Mouse (Mus musculus) intestine, embryonic 15.5 days (tissue): ENCODE results near the gene Scml4. TPM values are rescaled to one million over a fixed set of nuclear protein-coding genes. Genes with fewer than 3 reads are reported as not detected.
A peak's percentile ranks its signal among the peaks of the same experiment; 100 is the strongest.

Experiments used
- ATAC-seq: fragments of 200-750 bp; cut with Nextera tagmentation; 2 replicates; pipeline ENCODE4 v1.8.0; 2017; ENCODE audit warnings: moderate TSS enrichment, moderate library complexity
- H3K27ac ChIP-seq: fragments of 300-500 bp; sonication (generic); 2 replicates; pipeline ENCODE4 v1.5.1; 2015; ENCODE audit warnings: mild to moderate bottlenecking, inconsistent platforms
- H3K27me3 ChIP-seq: fragments of 300-500 bp; sonication (generic); replicated peaks from 2 replicates; pipeline ENCODE4 v1.6.1; 2015; ENCODE audit warnings: inconsistent platforms
- H3K36me3 ChIP-seq: fragments of 300-500 bp; sonication (generic); 2 replicates; pipeline ENCODE4 v1.6.1; 2015; ENCODE audit warnings: inconsistent platforms
- H3K4me1 ChIP-seq: fragments of 300-500 bp; sonication (generic); replicated peaks from 2 replicates; pipeline ENCODE4 v1.6.1; 2015; ENCODE audit warnings: inconsistent platforms
- H3K4me2 ChIP-seq: fragments of 300-500 bp; sonication (generic); replicated peaks from 2 replicates; pipeline ENCODE4 v1.6.1; 2015; ENCODE audit warnings: mild to moderate bottlenecking, inconsistent platforms
- H3K4me3 ChIP-seq: fragments of 300-500 bp; sonication (generic); replicated peaks from 2 replicates; pipeline ENCODE4 v1.5.1; 2015; ENCODE audit warnings: inconsistent platforms
- H3K9ac ChIP-seq: fragments of 300-500 bp; sonication (generic); 2 replicates; pipeline ENCODE4 v1.6.1; 2015; ENCODE audit warnings: inconsistent platforms
- H3K9me3 ChIP-seq: fragments of 300-500 bp; sonication (generic); 2 replicates; pipeline ENCODE4 v1.6.1; 2016; ENCODE audit warnings: inconsistent platforms
- WGBS: fragments of 180-500 bp; shearing (Covaris S2); methylation state at CpG from one replicate; pipeline ENCODE4 v1.1.7; 2015; 5-methylcytosine and 5-hydroxymethylcytosine counted together
- polyA plus RNA-seq: library from polyadenylated mRNA; unstranded; fragments of >200 nt; fragmentation: Nextera tagmentation; extraction: Ambion mirVana; gene quantifications from 2 replicates; pipeline ENCODE4 v1.2.1, GENCODE M21; 2015

Gene Scml4
- polyA plus RNA-seq, 1 experiment from 2014 or later: 29.3 TPM

- H3K4me3 ChIP-seq: peak overlapping the region; percentile 42
- H3K36me3 ChIP-seq: no peaks in the 10 kb centered on the region
- H3K9me3 ChIP-seq: no peaks in the 10 kb centered on the region
- no peak for ATAC-seq
- no peaks in the 10 kb centered on the region for H3K27me3 ChIP-seq
- peak overlapping the region; percentile 92 for H3K27ac ChIP-seq
- H3K4me1 ChIP-seq: 0 out of 2 replicates have a peak, but pooled peaks cover 5% of the 10 kb centered on the region
- 48% methylated on average over 4 of the region's 4 CpGs for WGBS
- peak overlapping the region; percentile 55 for H3K4me2 ChIP-seq
- peak overlapping the region; percentile 50 for H3K9ac ChIP-seq
Measured at GRCm38 (mm10) chr10:42941278-42941677, 81.1 kb downstream of the Scml4 start.

- WGBS: 22% methylated on average over 14 of the region's 14 CpGs
- Histone ChIP-seq H3K4me2 (peak overlapping the region; percentile 55), H3K4me1 (0 out of 2 replicates have a peak, but pooled peaks cover 5% of the 10 kb centered on the region), H3K4me3 (peak overlapping the region; percentile 42), H3K27ac (peak overlapping the region; percentile 92), H3K27me3 (no peaks in the 10 kb centered on the region), H3K9me3 (no peaks in the 10 kb centered on the region), H3K9ac (peak overlapping the region; percentile 50), H3K36me3 (no peaks in the 10 kb centered on the region)
- peak; percentile 74 for ATAC-seq
Measured at GRCm38 (mm10) chr10:42941697-42942221, 81.6 kb downstream of the Scml4 start.

- peak overlapping the region; percentile 55; the same call in 1 of the 2 replicates for H3K4me2 ChIP-seq
- H3K27me3 ChIP-seq: no peaks in the 10 kb centered on the region
- WGBS: 91% methylated on average over 3 of the region's 3 CpGs
- peak overlapping the region; percentile 42; the same call in 1 of the 2 replicates for H3K4me3 ChIP-seq
- ATAC-seq: no peak
- H3K9ac ChIP-seq: no peak overlapping the region
- 0 out of 2 replicates have a peak, but pooled peaks cover 5% of the 10 kb centered on the region for H3K4me1 ChIP-seq
- H3K27ac ChIP-seq: 0 out of 2 replicates have a peak overlapping the region, but pooled peaks have one; percentile 92
- H3K9me3 ChIP-seq: no peaks in the 10 kb centered on the region
- no peaks in the 10 kb centered on the region; the same call in 1 of the 2 replicates for H3K36me3 ChIP-seq
Measured at GRCm38 (mm10) chr10:42942300-42942699, 82.1 kb downstream of the Scml4 start.

GRCm38 (mm10) chr10:42945316-42945715, 85.1 kb downstream of the Scml4 start:
- Histone ChIP-seq H3K36me3 (no peaks in the 10 kb centered on the region; the same call in 1 of the 2 replicates), H3K4me1 (peaks cover 6% of the 10 kb centered on the region), H3K9me3 (no peaks in the 10 kb centered on the region), H3K4me2 (no peak overlapping the region), H3K4me3 (no peak overlapping the region), H3K27me3 (no peaks in the 10 kb centered on the region), H3K27ac (no peak overlapping the region), H3K9ac (no peak overlapping the region)
- no peak for ATAC-seq
- 58% methylated on average over 4 of the region's 4 CpGs for WGBS

DNA sequence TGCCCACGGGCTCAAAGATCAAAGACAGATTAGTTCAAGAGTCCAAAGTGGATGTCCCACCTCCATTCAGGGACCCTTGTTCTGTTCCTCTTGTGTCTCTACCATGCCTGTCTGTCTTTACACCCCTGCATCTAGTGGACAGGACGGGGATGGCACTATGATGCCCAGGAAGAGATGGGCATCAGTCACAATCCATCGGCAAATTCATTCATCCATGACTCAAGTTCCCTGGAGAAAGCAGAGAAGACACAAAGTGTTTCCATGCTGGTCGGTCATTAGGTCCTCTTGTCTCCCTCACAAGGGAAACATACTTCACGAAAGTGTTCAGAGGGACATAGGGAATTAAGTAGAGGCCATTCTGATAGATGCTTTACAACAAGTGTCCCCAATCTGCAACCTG, 87.2 kb downstream of the Scml4 start:
- 92% methylated on average over 5 of the region's 5 CpGs for WGBS
- no peak for ATAC-seq
- no peak overlapping the region for H3K9ac ChIP-seq

DNA sequence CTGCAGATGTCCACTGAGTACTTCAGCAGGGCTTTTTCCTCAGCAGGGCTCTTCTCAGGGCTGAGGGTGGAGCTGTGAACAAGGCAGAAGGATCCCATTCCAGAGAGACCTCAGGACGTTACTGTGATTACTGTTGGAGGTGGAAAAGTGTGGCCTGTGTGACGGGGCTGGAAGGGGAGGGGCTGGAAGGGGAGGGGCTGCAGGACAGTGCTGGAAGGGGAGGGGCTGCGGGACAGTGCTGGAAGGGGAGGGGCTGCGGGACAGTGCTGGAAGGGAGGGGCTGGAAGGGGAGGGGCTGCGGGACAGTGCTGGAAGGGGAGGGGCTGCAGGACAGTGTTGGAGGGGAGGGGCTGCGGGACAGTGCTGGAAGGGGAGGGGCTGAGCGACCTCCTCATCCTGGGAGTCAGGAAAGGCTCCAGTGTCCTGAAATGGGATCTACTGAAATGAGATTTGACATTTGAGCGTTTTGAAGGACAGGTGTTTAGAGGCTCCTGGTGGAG, 90.1 kb downstream of the Scml4 start:
- Histone ChIP-seq H3K9ac (no peak overlapping the region), H3K27ac (peak overlapping the region; percentile 39; the same call in 1 of the 2 replicates), H3K4me3 (no peak overlapping the region), H3K4me2 (peak overlapping the region; percentile 46), H3K27me3 (no peaks in the 10 kb centered on the region), H3K4me1 (peaks cover 6% of the 10 kb centered on the region), H3K9me3 (no peaks in the 10 kb centered on the region), H3K36me3 (no peaks in the 10 kb centered on the region; the same call in 1 of the 2 replicates)
- peak; percentile 75 for ATAC-seq
- WGBS: 2% methylated on average over 5 of the region's 8 CpGs

More for the DNA sequence above, 87.2 kb downstream of the Scml4 start:
- Histone ChIP-seq H3K4me3 (no peak overlapping the region), H3K4me2 (no peak overlapping the region), H3K27me3 (no peaks in the 10 kb centered on the region), H3K9me3 (no peaks in the 10 kb centered on the region), H3K4me1 (peaks cover 6% of the 10 kb centered on the region), H3K27ac (no peak overlapping the region), H3K36me3 (no peaks in the 10 kb centered on the region; the same call in 1 of the 2 replicates)

DNA sequence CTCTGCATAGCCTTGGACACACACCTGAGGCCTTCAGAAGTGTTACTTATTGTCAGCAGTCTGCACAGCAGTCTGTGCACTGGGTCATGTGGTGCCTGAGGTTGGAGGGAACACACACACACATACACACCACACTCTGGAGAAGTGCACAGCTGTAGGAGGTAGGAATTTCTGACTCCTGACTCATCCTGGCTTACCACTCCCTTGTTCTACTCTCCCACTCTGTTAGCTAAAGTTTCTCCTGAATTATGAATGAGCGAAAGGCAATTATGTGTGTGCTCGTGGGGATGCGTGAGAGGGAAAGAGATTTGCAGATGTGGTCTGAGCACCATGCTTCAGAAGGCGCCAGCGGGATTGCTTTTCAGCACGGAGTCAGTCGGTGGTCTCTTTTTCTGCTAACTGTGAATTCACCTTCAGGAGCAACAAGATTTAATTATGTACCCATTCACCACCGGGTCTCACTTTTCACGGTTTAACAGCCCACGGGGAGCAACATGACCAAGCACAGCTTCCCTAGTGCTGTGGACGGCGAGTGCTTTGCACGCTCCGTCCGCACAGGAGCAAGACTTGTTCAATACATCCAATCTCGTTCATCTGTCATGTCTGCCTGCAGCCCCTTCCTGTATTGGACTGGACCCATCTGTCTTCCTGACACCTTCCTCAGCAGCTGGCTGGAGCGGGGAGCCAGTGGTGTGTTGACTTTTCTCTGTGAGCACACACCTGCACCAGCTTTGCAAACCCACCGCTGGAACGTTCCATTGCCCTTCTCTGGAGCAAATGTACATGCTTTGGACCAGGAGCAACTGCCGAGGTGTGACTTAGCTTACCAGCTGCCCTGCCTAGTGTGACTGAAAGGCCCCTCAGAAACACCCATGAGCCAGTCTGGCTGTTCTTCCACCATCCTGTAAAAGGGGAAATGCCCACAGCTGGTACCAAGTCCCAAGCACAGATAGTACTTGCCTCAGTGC, 91.2 kb downstream of the Scml4 start:
- H3K9ac ChIP-seq: no peak overlapping the region
- no peaks in the 10 kb centered on the region; the same call in 1 of the 2 replicates for H3K36me3 ChIP-seq
- WGBS: 61% methylated on average over 20 of the region's 20 CpGs
- H3K9me3 ChIP-seq: no peaks in the 10 kb centered on the region
- H3K27me3 ChIP-seq: no peaks in the 10 kb centered on the region
- peak; percentile 21; the same call in 1 of the 2 replicates for ATAC-seq
- H3K4me3 ChIP-seq: no peak overlapping the region
- no peak overlapping the region for H3K4me2 ChIP-seq
- H3K27ac ChIP-seq: no peak overlapping the region
- peaks cover 6% of the 10 kb centered on the region for H3K4me1 ChIP-seq

DNA sequence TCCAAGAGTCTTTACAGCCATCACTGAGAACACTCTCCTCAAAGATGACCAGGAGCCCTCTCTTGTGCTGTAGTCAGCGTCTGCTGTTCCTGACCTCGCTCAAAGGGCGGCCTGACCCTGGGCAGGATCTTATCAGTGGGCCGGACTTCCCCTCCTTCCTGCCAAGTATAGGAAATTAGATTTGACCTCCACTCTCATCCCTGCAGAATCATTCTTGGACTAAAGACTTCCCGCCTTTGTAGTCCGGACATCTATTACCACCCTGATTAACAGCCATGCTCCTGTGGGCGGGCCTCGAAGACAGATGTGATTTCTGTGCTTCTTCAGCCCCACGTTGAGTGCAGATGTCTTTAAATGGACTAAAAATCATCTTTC, 91.9 kb downstream of the Scml4 start:
- WGBS: 36% methylated on average over 9 of the region's 9 CpGs
- no peak overlapping the region for H3K4me2 ChIP-seq
- no peak overlapping the region for H3K9ac ChIP-seq
- H3K27ac ChIP-seq: no peak overlapping the region
- H3K4me3 ChIP-seq: no peak overlapping the region
- 0 out of 2 replicates have a peak, but pooled peaks cover 2% of the 10 kb centered on the region for H3K27me3 ChIP-seq
- no peaks in the 10 kb centered on the region; the same call in 1 of the 2 replicates for H3K36me3 ChIP-seq
- H3K4me1 ChIP-seq: peaks cover 6% of the 10 kb centered on the region
- ATAC-seq: no peak
- no peaks in the 10 kb centered on the region for H3K9me3 ChIP-seq

GRCm38 (mm10) chr10:42953601-42954000, 93.4 kb downstream of the Scml4 start:
- Histone ChIP-seq H3K9me3 (no peaks in the 10 kb centered on the region), H3K4me1 (peaks cover 14% of the 10 kb centered on the region), H3K27me3 (0 out of 2 replicates have a peak, but pooled peaks cover 5% of the 10 kb centered on the region), H3K4me3 (no peak overlapping the region), H3K9ac (no peak overlapping the region), H3K4me2 (no peak overlapping the region), H3K36me3 (no peaks in the 10 kb centered on the region), H3K27ac (no peak overlapping the region)
- no peak for ATAC-seq
- WGBS: 74% methylated on average over 5 of the region's 5 CpGs

- ATAC-seq: peak; percentile 52
- no peaks in the 10 kb centered on the region for H3K36me3 ChIP-seq
- no peaks in the 10 kb centered on the region for H3K9me3 ChIP-seq
- WGBS: 96% methylated on average over 3 of the region's 3 CpGs
- no peak overlapping the region for H3K4me3 ChIP-seq
- H3K9ac ChIP-seq: no peak overlapping the region
- peaks cover 8% of the 10 kb centered on the region for H3K4me1 ChIP-seq
- 0 out of 2 replicates have a peak, but pooled peaks cover 5% of the 10 kb centered on the region for H3K27me3 ChIP-seq
- no peak overlapping the region for H3K4me2 ChIP-seq
- no peak overlapping the region for H3K27ac ChIP-seq
Measured at GRCm38 (mm10) chr10:42955205-42955604, 95.0 kb downstream of the Scml4 start.

- 0 out of 2 replicates have a peak overlapping the region, but pooled peaks have one; percentile 13 for H3K4me3 ChIP-seq
Measured at GRCm38 (mm10) chr10:42957881-42958651, 97.9 kb downstream of the Scml4 start.

More at GRCm38 (mm10) chr10:42957881-42958651, 97.9 kb downstream of the Scml4 start:
- no peaks in the 10 kb centered on the region for H3K9me3 ChIP-seq
- no peaks in the 10 kb centered on the region for H3K36me3 ChIP-seq
- WGBS: 8% methylated on average over 21 of the region's 21 CpGs
- 0 out of 2 replicates have a peak, but pooled peaks cover 5% of the 10 kb centered on the region for H3K27me3 ChIP-seq
- peak; percentile 66 for ATAC-seq
- H3K4me2 ChIP-seq: peak overlapping the region; percentile 53
- H3K4me1 ChIP-seq: peaks cover 8% of the 10 kb centered on the region; the same call in 1 of the 2 replicates
- H3K27ac ChIP-seq: no peak overlapping the region
- peak overlapping the region; percentile 20; the same call in 1 of the 2 replicates for H3K9ac ChIP-seq
